ENCODE assay signal across 10 mouse cellular contexts in the genomic region with DNA sequence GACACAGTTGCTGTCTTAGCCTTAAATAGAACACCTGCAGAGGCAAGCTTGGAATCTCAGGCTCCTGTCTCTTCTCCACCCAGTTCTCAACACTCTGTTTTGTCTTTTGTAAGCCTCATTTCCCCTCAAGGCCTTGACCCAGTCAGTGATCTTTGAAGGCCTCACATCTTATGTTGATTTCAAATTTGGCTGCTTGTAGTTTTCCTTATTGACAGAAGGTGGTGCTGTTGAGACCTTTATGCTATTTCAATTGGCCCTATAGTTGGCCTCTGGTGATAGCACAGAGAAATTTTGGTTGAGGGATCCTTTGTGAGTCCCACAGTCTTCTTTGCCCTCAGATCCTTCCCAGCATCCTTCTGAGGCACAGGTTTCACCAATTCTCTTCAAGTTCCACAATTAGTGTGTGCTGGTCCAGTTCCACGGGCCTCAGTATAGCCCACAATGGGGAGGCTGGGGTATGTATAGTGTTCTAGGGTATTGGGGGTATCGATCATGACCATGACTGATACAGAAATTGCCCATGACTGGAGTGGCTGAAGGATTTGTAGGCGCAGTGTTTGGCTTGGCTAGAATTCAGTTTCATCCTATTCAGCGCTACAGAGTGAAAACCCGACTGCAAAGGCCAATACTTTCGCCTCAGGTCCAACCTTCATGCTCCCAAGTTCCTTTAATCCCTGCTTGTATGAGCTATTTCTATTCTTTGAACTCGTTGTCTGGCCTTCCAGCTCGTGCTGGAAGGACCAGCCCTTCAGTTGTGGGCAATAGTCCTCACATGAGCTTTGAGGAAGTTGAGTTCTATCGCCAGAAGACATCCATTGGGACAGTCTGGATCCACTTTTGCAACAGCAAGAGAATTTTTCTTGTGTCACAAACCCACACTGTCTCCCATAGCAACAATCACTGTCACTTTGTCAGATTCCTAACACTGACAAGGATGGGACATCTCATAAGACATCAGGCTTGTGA.
DNase-seq lines count a peak whose midpoint lies in the region; ATAC-seq and TF ChIP-seq lines count a peak whose summit lies in the region.
"Had no signal": no experiment of that assay in that cellular context is flagged by ENCODE, and none has a peak within 500 bp of the region (broad histone marks: within the 10 kb centered on the region; RNA-seq: fewer than 3 reads in every experiment).

No protein-coding gene starts in this region.

- no peaks in the 10 kb centered on the region for H3K4me1 ChIP-seq in forebrain, embryonic 15.5 days
- peaks cover 12% of the 10 kb centered on the region for H3K4me1 ChIP-seq in forebrain, embryonic 10.5 days
- no peaks in the 10 kb centered on the region for H3K4me1 ChIP-seq in lung, postnatal 0 days (ENCODE audit: insufficient read depth, low read depth, low read length)
- H3K4me1 ChIP-seq: megakaryocyte, embryonic 14.5 days had no signal

- no peak overlapping the region for H3K27ac ChIP-seq in forebrain, embryonic 15.5 days (replicated peaks)
- H3K27ac ChIP-seq in forebrain, embryonic 10.5 days = no peak overlapping the region
- H3K27ac ChIP-seq in lung, postnatal 0 days (ENCODE audit: low read length) = no peak overlapping the region

- peak; percentile 41 for ATAC-seq in forebrain, embryonic 15.5 days (replicated peaks)
- no peak for ATAC-seq in lung, postnatal 0 days

- TF ChIP-seq EP300 in lung, postnatal 0 days (IDR thresholded peaks at IDR 0.05) = no peak

- no peak overlapping the region for H3K4me3 ChIP-seq in forebrain, embryonic 15.5 days
- no peak overlapping the region for H3K4me3 ChIP-seq in forebrain, embryonic 10.5 days
- H3K4me3 ChIP-seq in lung, postnatal 0 days (ENCODE audit: low read depth, low read length) = no peak overlapping the region
- H3K4me3 ChIP-seq: megakaryocyte, embryonic 14.5 days had no signal

- H3K27me3 ChIP-seq in forebrain, embryonic 15.5 days = no peaks in the 10 kb centered on the region
- no peaks in the 10 kb centered on the region for H3K27me3 ChIP-seq in forebrain, embryonic 10.5 days (ENCODE audit: poor library complexity, severe bottlenecking)
- H3K27me3 ChIP-seq in lung, postnatal 0 days (replicated peaks; ENCODE audit: insufficient read depth, low read length) = no peaks in the 10 kb centered on the region

- H3K9me3 ChIP-seq in forebrain, embryonic 15.5 days = no peaks in the 10 kb centered on the region
- H3K9me3 ChIP-seq in forebrain, embryonic 10.5 days = no peaks in the 10 kb centered on the region
- H3K9me3 ChIP-seq in lung, postnatal 0 days (ENCODE audit: low read length) = no peaks in the 10 kb centered on the region
- H3K9me3 ChIP-seq: megakaryocyte, embryonic 14.5 days had no signal

- H3K4me2 ChIP-seq in forebrain, embryonic 15.5 days (replicated peaks) = no peak overlapping the region
- H3K4me2 ChIP-seq in lung, postnatal 0 days (replicated peaks; ENCODE audit: low read depth, low read length) = no peak overlapping the region

- H3K9ac ChIP-seq in forebrain, embryonic 15.5 days (replicated peaks) = no peak overlapping the region
- no peak overlapping the region for H3K9ac ChIP-seq in lung, postnatal 0 days (replicated peaks; ENCODE audit: low read depth)

- WGBS in forebrain, embryonic 15.5 days = 80% methylated on average over 9 of the region's 9 CpGs
- WGBS in forebrain, embryonic 10.5 days = 84% methylated on average over 9 of the region's 9 CpGs
- 75% methylated on average over 9 of the region's 9 CpGs for WGBS in lung, postnatal 0 days

- peak; percentile 79 for TF ChIP-seq CTCF in lung, postnatal 0 days (IDR thresholded peaks at IDR 0.05)

- no peaks in the 10 kb centered on the region for H3K36me3 ChIP-seq in forebrain, embryonic 15.5 days
- no peaks in the 10 kb centered on the region for H3K36me3 ChIP-seq in forebrain, embryonic 10.5 days (replicated peaks)
- H3K36me3 ChIP-seq in lung, postnatal 0 days (ENCODE audit: insufficient read depth, low read length) = no peaks in the 10 kb centered on the region

- DNase-seq in forebrain, embryonic 10.5 days (ENCODE audit: extremely low spot score, low spot score) = no peak
- DNase-seq in lung, postnatal 0 days (ENCODE audit: low spot score) = peak; percentile 60
- no peak for DNase-seq in lung, adult 18-20 months
- DNase-seq in c-Kit-positive CD71-negative TER-119-negative erythroid progenitor cells, embryonic 14.5 days (ENCODE audit: low read depth) = peak; percentile 14
- DNase-seq in naive thymus-derived CD4-positive, alpha-beta T cell, adult 2 months (ENCODE audit: low read depth) = peak; percentile 80
- no peak for DNase-seq in adrenal gland, postnatal 36 days
- no peak for DNase-seq in kidney, postnatal 10 days
- DNase-seq: thymus, postnatal 25 days had no signal

Comparison
In these comparisons a context has a peak if more than half of its experiments do, and no peak if none do; other contexts are left out.
1. DNase-seq: peak in lung, postnatal 0 days (single experiment), c-Kit-positive CD71-negative TER-119-negative erythroid progenitor cells, embryonic 14.5 days (single experiment) and naive thymus-derived CD4-positive, alpha-beta T cell, adult 2 months (single experiment); none in forebrain, embryonic 10.5 days (single experiment), lung, adult 18-20 months (0 of 2), adrenal gland, postnatal 36 days (0 of 2) and kidney, postnatal 10 days (single experiment).